Mouse (Mus musculus) large intestine, adult 2 months (tissue): ENCODE data around the gene Gm20896. TPM values are rescaled to one million over a fixed set of nuclear protein-coding genes. Genes with fewer than 3 reads are reported as not detected.
"Not testable (repeated sequence)": the region's sequence is repeated elsewhere in the genome, so short reads cannot be mapped to it uniquely, and the experiment has no call there.

Experiments
- DNase-seq: peaks from one replicate; pipeline ENCODE4 v3.0.0-alpha.2; 2012; ENCODE audit warnings: low read depth, low spot score
- WGBS: fragments of 180-500 bp; shearing (Covaris S2); methylation state at CpG from one replicate; pipeline ENCODE4 v1.1.7; 2018; 5-methylcytosine and 5-hydroxymethylcytosine counted together
- polyA plus RNA-seq: library from polyadenylated mRNA; depleted of rRNA; stranded (reverse); fragments of >200 nt; gene quantifications from 2 replicates; pipeline ENCODE4 v1.2.3, GENCODE M21; 2012; rRNA removed

The Gm20896 gene
- polyA plus RNA-seq = not detected in 2 replicates

DNA sequence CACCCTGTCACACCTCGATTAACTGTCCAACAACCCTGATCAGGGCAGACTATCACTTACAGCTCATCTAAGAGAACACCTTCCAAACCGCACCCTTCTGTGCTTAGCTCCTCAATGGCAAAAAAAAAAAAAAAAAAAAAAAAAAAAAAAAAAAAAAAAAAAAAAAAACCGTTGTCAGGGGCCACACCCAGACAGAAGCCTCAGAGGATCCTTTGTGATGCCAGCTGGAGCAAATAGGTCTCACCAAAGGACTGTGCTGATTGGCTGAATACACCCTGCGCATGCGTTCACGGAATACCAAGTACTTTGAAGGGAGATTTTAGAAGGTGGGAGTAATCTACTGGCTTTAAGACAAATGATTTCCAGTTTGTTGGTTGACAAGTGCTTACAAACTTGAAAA lies at the start of gene Gm20896:
Gene Gm20896 (minus strand): TSS at position 101 of the 400 bp plus-strand sequence.
- WGBS = 77% methylated on average over 2 of the region's 6 CpGs
- DNase-seq = not testable (repeated sequence)
